Mouse (Mus musculus) small intestine, adult 2 months (tissue): ENCODE results near the gene Mrpl17.

ENCODE experiments used
- CTCF ChIP-seq: fragments of 200-500 bp; IDR thresholded peaks from 2 replicates; pipeline ENCODE4 v1.5.1; 2012; ENCODE audit warnings: low read depth, mild to moderate bottlenecking, control low read depth, inconsistent platforms, low read length, moderate library complexity, mixed read lengths; ENCODE audit not compliant: insufficient replicate concordance, insufficient read length; ENCODE audit errors: extremely low read depth
- POLR2A ChIP-seq: fragments of 200-500 bp; IDR thresholded peaks from 2 replicates; pipeline ENCODE4 v1.6.1; 2012; ENCODE audit warnings: low read depth, mild to moderate bottlenecking, control low read depth, inconsistent platforms, low read length, moderate library complexity

DNA sequence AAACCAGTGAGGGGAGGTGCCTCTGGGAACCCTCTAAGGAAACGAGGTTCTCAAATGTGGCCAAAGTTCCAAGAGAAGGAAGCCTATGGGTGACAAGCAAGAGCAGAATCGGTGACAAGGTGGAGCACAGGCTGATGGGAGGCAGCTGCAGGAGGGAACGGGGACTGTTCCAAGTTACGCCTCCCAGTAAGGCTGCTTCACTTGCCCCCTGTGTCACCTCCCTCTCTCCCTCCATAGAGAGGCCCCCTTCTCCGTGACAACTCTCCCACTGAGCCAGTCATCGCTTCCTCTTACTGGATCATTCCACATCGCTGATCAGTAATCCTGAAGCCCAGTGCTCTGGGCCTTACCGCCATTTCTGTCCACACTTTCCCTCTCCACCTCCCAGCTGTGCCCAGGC, 36.2 kb downstream of the Mrpl17 start:
- TF ChIP-seq CTCF (no peak), POLR2A (no peak)
